Mouse (Mus musculus): Measurements from ENCODE around the gene Npcd. TPM values are rescaled to one million over a fixed set of nuclear protein-coding genes. Genes with fewer than 3 reads are reported as not detected.

Gene Npcd
- polyA plus RNA-seq, 1 experiment: 3.2 TPM

DNA sequence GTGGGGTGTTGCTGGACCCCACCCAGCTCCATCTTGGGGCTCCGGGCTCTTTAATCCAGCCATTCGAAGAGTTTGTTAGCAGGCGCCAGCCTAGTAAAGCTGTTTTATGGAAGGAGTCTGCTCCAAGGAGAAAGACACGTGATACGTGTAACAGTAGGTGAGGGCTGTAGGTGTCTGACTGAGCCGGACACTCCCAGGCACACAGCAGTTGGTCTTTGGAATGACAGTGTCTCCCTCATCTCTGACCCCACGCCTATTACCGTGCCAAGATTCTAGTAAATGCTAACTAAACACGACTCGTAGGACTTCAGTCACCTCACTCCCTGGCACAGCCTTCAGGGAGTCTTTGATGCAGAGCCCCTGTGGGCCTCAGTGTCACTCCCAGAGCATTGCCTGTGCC, 88.7 kb downstream of the Npcd start:
- TF ChIP-seq TCF12 (IDR thresholded peaks at IDR 0.05; ENCODE audit: insufficient read depth, poor library complexity, severe bottlenecking) (no peak), MAX (IDR thresholded peaks at IDR 0.05; ENCODE audit: low read depth) (no peak), TCF3 (IDR thresholded peaks at IDR 0.05; ENCODE audit: insufficient read length, low read depth) (no peak), REST (IDR thresholded peaks at IDR 0.05; ENCODE audit: insufficient read depth, insufficient read length) (no peak), USF1 (IDR thresholded peaks at IDR 0.05; ENCODE audit: low read depth) (no peak), CEBPB (IDR thresholded peaks at IDR 0.05; ENCODE audit: insufficient read depth, poor library complexity, severe bottlenecking) (no peak), MYOD1 (IDR thresholded peaks at IDR 0.05; ENCODE audit: control insufficient read depth in 1 of 3, insufficient read length in 2 of 3, low read depth in 2 of 3) (no peak), E2F4 (IDR thresholded peaks at IDR 0.05; ENCODE audit: insufficient read depth) (no peak), SRF (IDR thresholded peaks at IDR 0.05; ENCODE audit: control insufficient read depth, insufficient read length, low read depth) (no peak), MYOG (IDR thresholded peaks at IDR 0.05; ENCODE audit: control insufficient read depth in 1 of 3, insufficient read depth in 1 of 3, insufficient read length in 2 of 3, low read depth in 2 of 3) (no peak), POLR2AphosphoS2 (IDR thresholded peaks at IDR 0.05; ENCODE audit: insufficient read length, low read depth) (no peak), POLR2A (IDR thresholded peaks at IDR 0.05; ENCODE audit: insufficient read length, low read depth) (no peak)

DNA sequence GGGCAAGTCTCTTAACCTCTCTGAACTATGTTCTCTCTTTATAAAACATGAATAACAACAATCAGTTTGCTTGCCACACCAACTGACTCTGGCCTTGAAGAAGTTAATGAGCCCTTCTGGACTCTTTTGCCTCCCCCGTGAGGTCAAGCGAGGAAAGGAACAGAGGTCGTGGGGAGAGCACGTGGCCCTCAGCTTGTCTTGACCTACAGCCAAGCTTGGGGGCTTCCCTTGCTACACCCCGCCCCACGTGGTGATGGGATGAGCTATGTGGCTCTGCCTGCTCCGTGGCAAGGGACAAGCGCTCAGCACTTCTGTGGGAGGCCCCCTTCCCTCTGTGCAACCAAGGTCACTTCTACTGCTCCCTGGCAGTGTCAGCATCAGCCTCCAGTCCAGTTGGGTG, 89.3 kb downstream of the Npcd start:
- Histone ChIP-seq H3ac (ENCODE audit: control insufficient read depth, insufficient read length) (no peak overlapping the region), H3K4me2 (ENCODE audit: low read depth) (no peak overlapping the region), H3K27me3 (ENCODE audit: control insufficient read depth, insufficient read depth, insufficient read length) (no peaks in the 10 kb centered on the region), H3K4me3 (no peak overlapping the region), H3K79me2 (ENCODE audit: control insufficient read depth, insufficient read depth) (peaks cover 21% of the 10 kb centered on the region), H3K36me3 (ENCODE audit: control insufficient read depth, insufficient read depth) (no peaks in the 10 kb centered on the region)
- TF ChIP-seq E2F4 (IDR thresholded peaks at IDR 0.05; ENCODE audit: insufficient read depth) (no peak), SRF (IDR thresholded peaks at IDR 0.05; ENCODE audit: control insufficient read depth, insufficient read length, low read depth) (no peak), CEBPB (IDR thresholded peaks at IDR 0.05; ENCODE audit: insufficient read depth, poor library complexity, severe bottlenecking) (no peak)

More for the DNA sequence above, 88.7 kb downstream of the Npcd start:
- peaks cover 15% of the 10 kb centered on the region for H3K79me2 ChIP-seq (ENCODE audit: control insufficient read depth, insufficient read depth)
- no peak overlapping the region for H3K4me2 ChIP-seq (ENCODE audit: low read depth)
- H3K4me3 ChIP-seq: no peak overlapping the region
- H3K27me3 ChIP-seq (ENCODE audit: control insufficient read depth, insufficient read depth, insufficient read length): no peaks in the 10 kb centered on the region
- H3ac ChIP-seq (ENCODE audit: control insufficient read depth, insufficient read length): no peak overlapping the region
- no peaks in the 10 kb centered on the region for H3K36me3 ChIP-seq (ENCODE audit: control insufficient read depth, insufficient read depth)

DNA sequence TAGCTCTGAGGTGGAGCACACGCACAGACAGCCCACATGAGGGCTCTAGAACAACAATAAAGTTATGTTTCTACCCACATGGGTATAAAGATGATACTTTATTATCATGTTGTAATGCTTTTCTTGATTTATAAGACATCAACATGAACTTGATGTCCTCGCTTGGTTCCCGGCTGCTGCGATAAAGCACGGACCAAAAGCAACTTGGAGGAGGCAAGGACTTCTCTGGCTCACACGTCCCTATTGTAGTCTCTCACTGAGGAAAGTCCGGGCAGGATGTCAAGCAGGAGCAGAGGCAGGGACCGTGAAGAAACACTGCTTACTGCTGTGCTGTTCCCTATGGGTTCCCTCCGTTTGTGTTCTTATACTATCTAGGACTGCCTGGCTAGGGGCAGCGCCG, 90.0 kb downstream of the Npcd start:
- H3K36me3 ChIP-seq (ENCODE audit: control insufficient read depth, insufficient read depth): no peaks in the 10 kb centered on the region
- no peak overlapping the region for H3ac ChIP-seq (ENCODE audit: control insufficient read depth, insufficient read length)
- no peak for TF ChIP-seq E2F4 (IDR thresholded peaks at IDR 0.05; ENCODE audit: insufficient read depth)
- no peak for TF ChIP-seq TCF3 (IDR thresholded peaks at IDR 0.05; ENCODE audit: insufficient read length, low read depth)
- no peak for TF ChIP-seq POLR2AphosphoS2 (IDR thresholded peaks at IDR 0.05; ENCODE audit: insufficient read length, low read depth)
- no peak for TF ChIP-seq MYOD1 (IDR thresholded peaks at IDR 0.05; ENCODE audit: control insufficient read depth in 1 of 3, insufficient read length in 2 of 3, low read depth in 2 of 3)
- TF ChIP-seq USF1 (IDR thresholded peaks at IDR 0.05; ENCODE audit: low read depth): no peak
- no peak for TF ChIP-seq REST (IDR thresholded peaks at IDR 0.05; ENCODE audit: insufficient read depth, insufficient read length)
- TF ChIP-seq CEBPB (IDR thresholded peaks at IDR 0.05; ENCODE audit: insufficient read depth, poor library complexity, severe bottlenecking): no peak
- TF ChIP-seq POLR2A (IDR thresholded peaks at IDR 0.05; ENCODE audit: insufficient read length, low read depth): no peak
- TF ChIP-seq MYOG (IDR thresholded peaks at IDR 0.05; ENCODE audit: control insufficient read depth in 1 of 3, insufficient read depth in 1 of 3, insufficient read length in 2 of 3, low read depth in 2 of 3): no peak
- peaks cover 24% of the 10 kb centered on the region for H3K79me2 ChIP-seq (ENCODE audit: control insufficient read depth, insufficient read depth)
- H3K27me3 ChIP-seq (ENCODE audit: control insufficient read depth, insufficient read depth, insufficient read length): no peaks in the 10 kb centered on the region
- no peak overlapping the region for H3K4me3 ChIP-seq
- no peak overlapping the region for H3K4me2 ChIP-seq (ENCODE audit: low read depth)

DNA sequence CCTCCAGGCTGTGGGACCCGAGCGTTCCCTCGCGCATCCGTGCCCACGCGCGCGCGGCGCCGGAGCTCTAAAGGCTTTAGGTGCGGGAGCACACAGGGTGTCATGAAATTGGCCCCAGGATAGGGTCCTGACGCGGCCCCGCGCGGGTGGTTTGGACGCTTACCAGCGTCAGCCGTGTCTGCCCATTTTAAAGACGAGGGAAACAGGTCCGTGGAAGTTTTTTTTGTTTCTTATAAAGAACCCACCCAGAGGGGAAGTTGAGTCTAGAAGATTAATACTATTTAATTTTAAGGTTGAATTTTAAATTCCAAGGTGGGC, 91.4 kb downstream of the Npcd start:
- peak overlapping the region; percentile 97 for H3K4me2 ChIP-seq (ENCODE audit: low read depth)
- H3K4me3 ChIP-seq: peak overlapping the region; percentile 76
- H3K79me2 ChIP-seq (ENCODE audit: control insufficient read depth, insufficient read depth): peaks cover 24% of the 10 kb centered on the region
- H3K27me3 ChIP-seq (ENCODE audit: control insufficient read depth, insufficient read depth, insufficient read length): no peaks in the 10 kb centered on the region
- peaks cover 2% of the 10 kb centered on the region for H3K36me3 ChIP-seq (ENCODE audit: control insufficient read depth, insufficient read depth)
- peak overlapping the region; percentile 81 for H3ac ChIP-seq (ENCODE audit: control insufficient read depth, insufficient read length)
- TF ChIP-seq USF1 (IDR thresholded peaks at IDR 0.05; ENCODE audit: low read depth) (no peak), POLR2A (IDR thresholded peaks at IDR 0.05; ENCODE audit: insufficient read length, low read depth) (peak; percentile 73), TCF3 (IDR thresholded peaks at IDR 0.05; ENCODE audit: insufficient read length, low read depth) (no peak), TCF12 (IDR thresholded peaks at IDR 0.05; ENCODE audit: insufficient read depth, poor library complexity, severe bottlenecking) (no peak), REST (IDR thresholded peaks at IDR 0.05; ENCODE audit: insufficient read depth, insufficient read length) (no peak), MYOD1 (IDR thresholded peaks at IDR 0.05; ENCODE audit: control insufficient read depth in 1 of 3, insufficient read length in 2 of 3, low read depth in 2 of 3) (no peak), CEBPB (IDR thresholded peaks at IDR 0.05; ENCODE audit: insufficient read depth, poor library complexity, severe bottlenecking) (no peak)

DNA sequence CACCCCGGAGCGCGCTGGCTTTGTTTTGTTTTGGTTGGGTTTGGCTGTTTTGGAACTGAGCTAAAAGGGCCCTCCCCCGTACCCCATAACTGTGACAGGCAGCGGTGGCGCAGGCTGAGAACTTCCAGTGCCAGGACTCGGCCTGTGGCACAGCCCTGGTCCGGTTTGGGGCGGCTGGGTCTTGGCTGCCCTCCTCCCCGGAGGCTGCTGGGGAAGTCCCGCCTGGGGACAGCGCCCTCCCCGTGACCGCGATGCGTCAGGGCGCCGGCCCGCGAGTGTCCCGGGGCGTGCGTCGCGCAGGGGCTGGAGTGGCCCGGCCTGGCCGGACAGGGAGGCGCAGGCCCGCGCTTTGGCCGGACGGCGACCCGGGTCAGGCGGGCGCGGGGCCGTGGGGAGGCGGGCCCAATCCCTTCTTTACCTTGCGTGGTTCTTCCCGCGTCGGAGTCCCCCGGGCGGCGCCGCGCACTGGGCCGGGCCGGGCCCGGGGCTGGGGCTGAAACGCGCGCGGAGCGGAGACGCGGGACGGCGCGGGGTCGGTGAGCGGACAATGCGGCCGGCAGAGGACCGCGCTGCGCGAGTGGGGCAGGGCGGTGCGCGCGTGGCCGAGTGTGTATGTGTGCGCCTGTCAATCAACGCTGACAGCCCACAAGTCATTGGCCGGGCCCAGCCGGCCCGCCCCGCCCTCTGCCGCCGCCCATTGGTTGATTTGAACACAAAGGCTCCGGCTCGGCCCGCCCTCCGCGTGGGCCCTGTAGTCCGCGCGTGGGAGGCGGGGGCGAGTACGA, 91.9 kb downstream of the Npcd start, which contains the start of gene Sun2:
Gene Sun2, minus strand, starts transcription at position 616 of the 785 bp plus-strand sequence.
- H3K4me3 ChIP-seq: peak within 1 kb of the TSS; percentile 76
- TF ChIP-seq POLR2AphosphoS2 (IDR thresholded peaks at IDR 0.05; ENCODE audit: insufficient read length, low read depth) (peak; percentile 82), MAX (IDR thresholded peaks at IDR 0.05; ENCODE audit: low read depth) (no peak), CEBPB (IDR thresholded peaks at IDR 0.05; ENCODE audit: insufficient read depth, poor library complexity, severe bottlenecking) (no peak), SRF (IDR thresholded peaks at IDR 0.05; ENCODE audit: control insufficient read depth, insufficient read length, low read depth) (no peak), REST (IDR thresholded peaks at IDR 0.05; ENCODE audit: insufficient read depth, insufficient read length) (peak; percentile 5), E2F4 (IDR thresholded peaks at IDR 0.05; ENCODE audit: insufficient read depth) (peak; percentile 11), POLR2A (IDR thresholded peaks at IDR 0.05; ENCODE audit: insufficient read length, low read depth) (peak; percentile 83), MYOD1 (IDR thresholded peaks at IDR 0.05; ENCODE audit: control insufficient read depth in 1 of 3, insufficient read length in 2 of 3, low read depth in 2 of 3) (peak in 1 of 3 experiments; percentile 56), MYOG (IDR thresholded peaks at IDR 0.05; ENCODE audit: control insufficient read depth in 1 of 3, insufficient read depth in 1 of 3, insufficient read length in 2 of 3, low read depth in 2 of 3) (peak in 1 of 3 experiments; percentile 66)
- H3K27me3 ChIP-seq (ENCODE audit: control insufficient read depth, insufficient read depth, insufficient read length): no peaks in the 10 kb centered on the region
- H3K79me2 ChIP-seq (ENCODE audit: control insufficient read depth, insufficient read depth): peaks cover 24% of the 10 kb centered on the region
- peak within 1 kb of the TSS; percentile 81 for H3ac ChIP-seq (ENCODE audit: control insufficient read depth, insufficient read length)
- peak within 1 kb of the TSS; percentile 97 for H3K4me2 ChIP-seq (ENCODE audit: low read depth)
- peaks cover 8% of the 10 kb centered on the region for H3K36me3 ChIP-seq (ENCODE audit: control insufficient read depth, insufficient read depth)

Measured in myocyte (in vitro differentiated cells).